Mouse (Mus musculus) hindbrain, postnatal 0 days (tissue): ENCODE measurements around the gene Dmxl2. TPM values are rescaled to one million over a fixed set of nuclear protein-coding genes. Genes with fewer than 3 reads are reported as not detected.

ENCODE experiments used
- ATAC-seq: fragments of 200-750 bp; cut with Nextera tagmentation; 2 replicates; pipeline ENCODE4 v1.8.0; 2017; ENCODE audit warnings: mild to moderate bottlenecking, moderate TSS enrichment, moderate library complexity
- DNase-seq: peaks from one replicate; pipeline ENCODE4 v3.0.0-alpha.2; 2015; ENCODE audit warnings: low spot score
- H3K27ac ChIP-seq: fragments of 300-500 bp; sonication (generic); 2 replicates; pipeline ENCODE4 v1.5.1; 2014; ENCODE audit warnings: mild to moderate bottlenecking
- H3K27me3 ChIP-seq: fragments of 300-500 bp; sonication (generic); 2 replicates; pipeline ENCODE4 v1.6.1; 2014; ENCODE audit warnings: low read length, mixed read lengths; ENCODE audit not compliant: insufficient read depth
- H3K36me3 ChIP-seq: fragments of 300-500 bp; sonication (generic); 2 replicates; pipeline ENCODE4 v1.6.1; 2014; ENCODE audit warnings: low read length, mixed read lengths; ENCODE audit not compliant: insufficient read depth
- H3K4me1 ChIP-seq: fragments of 300-500 bp; sonication (generic); 2 replicates; pipeline ENCODE4 v1.6.1; 2014; ENCODE audit warnings: antibody characterized with exemption, low read length, mixed read lengths; ENCODE audit not compliant: insufficient read depth
- H3K4me2 ChIP-seq: fragments of 300-500 bp; sonication (generic); 2 replicates; pipeline ENCODE4 v1.6.1; 2014; ENCODE audit warnings: low read depth, mild to moderate bottlenecking, low read length, moderate library complexity, mixed read lengths
- H3K4me3 ChIP-seq: fragments of 300-500 bp; sonication (generic); 2 replicates; pipeline ENCODE4 v1.5.1; 2014; ENCODE audit warnings: low read length
- H3K9ac ChIP-seq: fragments of 300-500 bp; sonication (generic); replicated peaks from 2 replicates; pipeline ENCODE4 v1.6.1; 2014; ENCODE audit warnings: mild to moderate bottlenecking, low read length, moderate library complexity, mixed read lengths
- H3K9me3 ChIP-seq: fragments of 300-500 bp; sonication (generic); 2 replicates; pipeline ENCODE4 v1.6.1; 2016; ENCODE audit warnings: low read length, mixed read lengths
- CTCF ChIP-seq: IDR thresholded peaks from 2 replicates; pipeline ENCODE4 v1.5.1; 2016; ENCODE audit warnings: antibody characterized with exemption, control low read depth, low read depth
- WGBS: fragments of 180-500 bp; shearing (Covaris S2); extraction: QIAGEN DNeasy Blood & Tissue Kit; methylation state at CpG from one replicate; pipeline ENCODE4 v1.1.7; 2014; 5-methylcytosine and 5-hydroxymethylcytosine counted together
- polyA plus RNA-seq: library from polyadenylated mRNA; unstranded; fragments of >200 nt; fragmentation: Nextera tagmentation; extraction: Ambion mirVana; gene quantifications from 2 replicates; pipeline ENCODE4 v1.2.1, GENCODE M21; 2015
- total RNA-seq: library from RNA; depleted of rRNA; stranded (reverse); fragments of >200 nt; gene quantifications from 2 replicates; pipeline ENCODE4 v1.2.3, GENCODE M21; 2014

Gene Dmxl2
- total and polyA plus RNA-seq, 2 experiments from 2014 or later: 46.2 to 124 TPM

DNA sequence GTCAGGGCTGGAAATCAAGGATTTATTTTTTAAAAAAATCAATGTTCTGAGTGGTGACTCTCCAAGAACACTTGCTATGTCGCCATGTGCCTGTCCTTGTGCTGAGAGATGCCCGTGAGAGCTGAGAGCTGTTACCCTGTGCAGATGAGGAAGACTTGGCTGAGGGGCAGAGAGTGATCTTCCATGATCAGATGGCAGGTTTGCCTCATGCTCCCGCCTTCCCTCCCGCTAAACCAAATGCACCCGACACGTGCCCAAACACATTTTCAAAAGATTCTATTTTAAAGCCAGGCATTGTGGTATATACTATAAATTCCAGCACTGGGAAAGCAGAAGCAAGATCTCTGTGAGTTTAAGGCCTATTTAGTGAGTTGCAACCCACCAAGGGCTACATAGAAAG lies 29.4 kb upstream of the Dmxl2 start:
- Histone ChIP-seq H3K4me3 (no peak overlapping the region), H3K4me2 (no peak overlapping the region), H3K36me3 (no peaks in the 10 kb centered on the region), H3K9me3 (no peaks in the 10 kb centered on the region), H3K27ac (no peak overlapping the region), H3K27me3 (no peaks in the 10 kb centered on the region), H3K9ac (no peak overlapping the region), H3K4me1 (0 out of 2 replicates have a peak, but pooled peaks cover 7% of the 10 kb centered on the region)
- WGBS: 86% methylated on average over 6 of the region's 6 CpGs
- no peak for DNase-seq
- ATAC-seq: no peak
- no peak for TF ChIP-seq CTCF

DNA sequence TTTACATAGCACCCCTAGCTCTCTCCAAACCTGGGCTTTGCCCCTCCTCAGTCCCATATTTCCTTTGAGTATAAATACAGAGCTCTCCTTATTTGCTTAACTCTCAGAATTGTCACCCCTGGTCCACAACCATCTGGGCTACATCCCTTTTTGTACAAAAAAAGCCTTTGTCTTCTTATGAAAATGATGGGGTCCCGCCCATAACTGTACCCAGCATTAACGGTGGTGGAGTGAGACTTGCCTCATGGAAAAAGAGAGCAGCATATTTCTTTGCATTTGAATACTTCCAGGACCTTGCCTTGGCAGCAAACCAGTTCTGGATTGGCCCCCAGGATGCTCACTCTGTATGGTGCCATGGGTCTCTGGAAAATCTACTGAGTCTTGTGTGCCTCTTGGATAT lies 28.5 kb upstream of the Dmxl2 start:
- Histone ChIP-seq H3K4me1 (0 out of 2 replicates have a peak, but pooled peaks cover 7% of the 10 kb centered on the region), H3K9ac (no peak overlapping the region), H3K9me3 (no peaks in the 10 kb centered on the region), H3K36me3 (no peaks in the 10 kb centered on the region), H3K27ac (no peak overlapping the region), H3K4me2 (no peak overlapping the region), H3K4me3 (no peak overlapping the region), H3K27me3 (no peaks in the 10 kb centered on the region)
- TF ChIP-seq CTCF: no peak
- no peak for ATAC-seq
- DNase-seq: no peak
- 63% methylated on average over 2 of the region's 2 CpGs for WGBS

DNA sequence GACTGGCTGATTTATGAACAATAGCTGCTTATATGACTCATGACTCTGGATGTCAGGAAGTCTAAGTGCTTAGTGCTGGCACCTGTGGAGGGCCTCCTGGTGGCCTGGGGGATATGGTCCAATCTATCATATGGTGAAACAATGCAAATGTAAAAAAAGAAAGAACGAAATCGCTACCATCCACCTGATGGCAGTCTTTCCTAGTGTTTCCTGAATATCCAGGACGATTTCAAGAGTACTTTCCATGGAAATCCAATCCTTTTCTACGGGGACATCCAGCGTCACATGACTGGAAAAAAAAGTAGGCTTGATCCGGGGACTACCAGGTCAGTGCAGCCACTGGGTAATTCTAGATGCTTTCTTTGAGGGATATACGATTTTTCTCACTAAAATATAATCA lies 26.3 kb upstream of the Dmxl2 start:
- Histone ChIP-seq H3K4me3 (no peak overlapping the region), H3K36me3 (no peaks in the 10 kb centered on the region), H3K27me3 (no peaks in the 10 kb centered on the region), H3K4me1 (no peaks in the 10 kb centered on the region), H3K9ac (no peak overlapping the region), H3K27ac (no peak overlapping the region), H3K4me2 (no peak overlapping the region), H3K9me3 (no peaks in the 10 kb centered on the region)
- ATAC-seq (no peak), DNase-seq (peak; percentile 42)
- TF ChIP-seq CTCF: peak; percentile 47
- 69% methylated on average over 7 of the region's 7 CpGs for WGBS

DNA sequence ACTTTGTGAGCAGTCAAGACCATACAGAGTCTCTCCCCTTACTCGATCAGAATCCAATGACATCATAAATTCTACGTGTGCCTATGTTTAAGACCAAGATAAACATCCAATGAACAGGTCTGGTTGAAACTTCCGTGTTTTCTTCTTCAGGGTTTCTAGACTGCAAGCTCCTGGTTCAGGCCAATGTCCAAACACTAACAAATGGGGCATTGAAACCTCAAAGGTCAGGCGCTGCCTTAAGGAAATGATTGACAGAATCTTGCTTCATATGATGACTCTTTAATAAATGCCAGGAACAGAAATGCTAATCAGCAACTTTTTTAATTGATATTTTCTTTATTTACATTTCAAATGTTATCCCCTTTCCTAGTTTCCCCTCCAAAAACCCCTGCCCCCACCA lies 18.9 kb upstream of the Dmxl2 start:
- H3K4me3 ChIP-seq: no peak overlapping the region
- H3K36me3 ChIP-seq: no peaks in the 10 kb centered on the region
- H3K4me2 ChIP-seq: no peak overlapping the region
- no peaks in the 10 kb centered on the region for H3K27me3 ChIP-seq
- H3K4me1 ChIP-seq: no peaks in the 10 kb centered on the region
- no peak for ATAC-seq
- WGBS: 86% methylated on average over 4 of the region's 4 CpGs
- TF ChIP-seq CTCF: no peak
- no peaks in the 10 kb centered on the region for H3K9me3 ChIP-seq
- no peak overlapping the region for H3K27ac ChIP-seq
- no peak overlapping the region for H3K9ac ChIP-seq
- no peak for DNase-seq

DNA sequence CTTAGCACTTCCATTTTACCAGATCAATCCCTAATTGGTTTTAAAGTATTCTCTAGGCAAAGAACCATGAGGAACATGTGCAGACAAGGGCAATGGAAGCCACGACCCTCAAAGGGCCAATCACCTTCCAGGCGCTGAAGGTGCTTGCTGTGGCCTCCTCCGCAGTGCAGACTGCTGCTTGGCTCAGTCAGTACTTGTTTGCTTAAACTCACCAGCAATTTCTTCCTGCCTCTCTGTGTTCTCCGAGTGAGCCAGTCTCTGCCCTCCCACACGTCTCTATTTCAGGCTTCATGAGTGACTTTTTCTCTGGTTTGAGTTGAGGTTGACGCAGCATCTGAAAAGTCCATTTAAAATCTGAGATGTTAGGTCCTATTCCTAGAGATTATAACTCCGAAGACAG lies 17.5 kb upstream of the Dmxl2 start:
- no peak for ATAC-seq
- 72% methylated on average over 7 of the region's 7 CpGs for WGBS
- Histone ChIP-seq H3K27me3 (no peaks in the 10 kb centered on the region), H3K4me3 (no peak overlapping the region), H3K27ac (no peak overlapping the region), H3K4me1 (no peaks in the 10 kb centered on the region), H3K9ac (no peak overlapping the region), H3K9me3 (no peaks in the 10 kb centered on the region), H3K4me2 (no peak overlapping the region), H3K36me3 (no peaks in the 10 kb centered on the region)
- TF ChIP-seq CTCF: no peak
- no peak for DNase-seq

DNA sequence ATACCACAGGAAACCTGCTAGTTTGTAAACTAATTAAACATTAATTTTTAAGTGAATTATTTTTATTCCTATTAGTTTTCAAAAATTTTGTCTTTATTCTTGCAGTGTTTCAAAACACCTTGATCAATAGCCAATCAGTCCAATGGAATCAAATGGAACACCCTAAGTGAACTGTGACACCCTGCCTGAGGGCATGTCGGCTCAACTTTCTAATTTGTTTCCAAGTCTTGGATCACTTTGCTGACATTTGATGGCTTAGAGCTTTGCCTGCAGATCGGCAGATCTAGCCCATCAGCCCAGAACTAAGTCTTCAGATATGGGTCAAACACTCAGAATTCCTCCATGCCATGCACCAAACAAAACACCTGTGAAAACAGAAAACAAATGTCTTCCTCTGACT lies 14.6 kb upstream of the Dmxl2 start:
- 81% methylated on average over 2 of the region's 2 CpGs for WGBS
- no peaks in the 10 kb centered on the region for H3K9me3 ChIP-seq
- H3K27me3 ChIP-seq: no peaks in the 10 kb centered on the region
- no peak overlapping the region for H3K9ac ChIP-seq
- DNase-seq (no peak), ATAC-seq (no peak)
- H3K36me3 ChIP-seq: no peaks in the 10 kb centered on the region
- H3K4me3 ChIP-seq: no peak overlapping the region
- no peak overlapping the region for H3K4me2 ChIP-seq
- TF ChIP-seq CTCF: no peak
- no peak overlapping the region for H3K27ac ChIP-seq
- H3K4me1 ChIP-seq: no peaks in the 10 kb centered on the region

DNA sequence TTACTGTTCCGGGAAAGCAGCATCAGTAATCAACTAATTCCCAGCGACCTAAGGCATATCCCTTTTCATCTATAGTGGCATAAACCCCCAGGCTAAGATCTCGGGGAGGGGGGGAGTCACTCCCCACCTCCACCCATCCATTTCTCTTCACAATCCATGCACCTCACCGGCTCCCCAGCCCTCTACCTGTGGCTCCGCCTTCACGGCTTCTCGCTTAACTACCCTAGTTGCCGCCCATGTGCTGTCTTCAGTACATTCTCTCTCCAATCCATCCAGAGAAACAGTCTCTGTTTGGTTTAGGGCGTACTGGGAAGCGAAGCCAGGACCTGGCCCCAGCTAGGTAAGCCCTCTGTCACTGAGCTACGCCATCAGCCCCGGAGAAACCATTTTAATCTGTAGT lies 1.4 kb upstream of the Dmxl2 start:
- Histone ChIP-seq H3K36me3 (no peaks in the 10 kb centered on the region), H3K9ac (peak overlapping the region; percentile 92; the same call in 1 of the 2 replicates), H3K4me1 (0 out of 2 replicates have a peak, but pooled peaks cover 6% of the 10 kb centered on the region), H3K27me3 (no peaks in the 10 kb centered on the region), H3K27ac (peak overlapping the region; percentile 90; the same call in 1 of the 2 replicates), H3K4me2 (peak overlapping the region; percentile 71), H3K9me3 (no peaks in the 10 kb centered on the region), H3K4me3 (peak overlapping the region; percentile 68)
- DNase-seq: no peak
- no peak for ATAC-seq
- no peak for TF ChIP-seq CTCF
- WGBS: 14% methylated on average over 12 of the region's 12 CpGs
